Mouse (Mus musculus) cerebellum, adult 2 months (tissue): Measurements from ENCODE around the gene Afap1l2. TPM values are rescaled to one million over a fixed set of nuclear protein-coding genes. Genes with fewer than 3 reads are reported as not detected.
A peak's percentile ranks its signal among the peaks of the same experiment; 100 is the strongest.

Experiments
- DNase-seq, 2 experiments: peaks; one replicate each; pipeline ENCODE4 v3.0.0; 2021
- H3K27ac ChIP-seq: fragments of 200-500 bp; 2 replicates; pipeline ENCODE4 v1.5.1; 2012; ENCODE audit warnings: low read length, control low read depth, inconsistent platforms; ENCODE audit not compliant: insufficient read depth
- H3K27me3 ChIP-seq: fragments of 200-500 bp; 2 replicates; pipeline ENCODE4 v1.6.1; 2012; ENCODE audit warnings: inconsistent platforms, mild to moderate bottlenecking, low read length, moderate library complexity; ENCODE audit not compliant: control insufficient read depth, insufficient read depth
- H3K4me1 ChIP-seq: fragments of 200-500 bp; 2 replicates; pipeline ENCODE4 v1.6.1; 2011; ENCODE audit warnings: low read length; ENCODE audit not compliant: control insufficient read depth, insufficient read depth
- H3K4me3 ChIP-seq: fragments of 200-500 bp; replicated peaks from 2 replicates; pipeline ENCODE3; 2011; ENCODE audit warnings: mild to moderate bottlenecking, low read depth, low read length, control low read depth; ENCODE audit not compliant: insufficient read depth
- CTCF ChIP-seq: fragments of 200-500 bp; IDR thresholded peaks from 2 replicates; pipeline ENCODE4 v1.5.1; 2011; ENCODE audit warnings: low read depth, mild to moderate bottlenecking, control low read depth, low read length, moderate library complexity, borderline replicate concordance; ENCODE audit not compliant: insufficient read depth
- POLR2A ChIP-seq: fragments of 200-500 bp; IDR thresholded peaks from 2 replicates; pipeline ENCODE4 v1.6.1; 2011; ENCODE audit warnings: low read length, control low read depth, borderline replicate concordance; ENCODE audit not compliant: insufficient read depth
- WGBS: fragments of 180-500 bp; shearing (Covaris S2); methylation state at CpG from one replicate; pipeline ENCODE4 v1.1.7; 2018; 5-methylcytosine and 5-hydroxymethylcytosine counted together
- polyA plus RNA-seq: library from polyadenylated mRNA; depleted of rRNA; stranded (reverse); fragments of >200 nt; gene quantifications from 2 replicates; pipeline ENCODE4 v1.2.3, GENCODE M21; 2012

Gene Afap1l2
- polyA plus RNA-seq, 1 experiment: 43.3 TPM

DNA sequence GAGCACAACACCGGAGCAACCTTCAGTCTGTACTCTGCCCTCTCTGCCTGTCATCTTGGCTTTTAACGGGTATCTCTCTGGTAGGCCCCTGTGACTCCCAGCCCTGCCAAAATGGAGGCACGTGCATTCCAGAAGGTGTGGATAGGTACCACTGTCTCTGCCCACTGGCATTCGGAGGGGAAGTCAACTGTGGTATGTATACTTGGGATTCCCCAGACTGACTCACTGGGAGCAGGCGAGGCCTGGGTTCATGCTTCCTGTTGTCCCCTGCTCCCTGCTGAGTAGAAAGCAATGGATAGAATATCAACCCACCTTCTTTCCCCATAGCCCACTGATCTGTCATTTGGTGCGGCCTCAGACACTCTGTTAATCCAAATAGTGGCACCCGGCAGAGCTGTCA is 102.6 kb downstream of the Afap1l2 start:
- DNase-seq: no peak

DNA sequence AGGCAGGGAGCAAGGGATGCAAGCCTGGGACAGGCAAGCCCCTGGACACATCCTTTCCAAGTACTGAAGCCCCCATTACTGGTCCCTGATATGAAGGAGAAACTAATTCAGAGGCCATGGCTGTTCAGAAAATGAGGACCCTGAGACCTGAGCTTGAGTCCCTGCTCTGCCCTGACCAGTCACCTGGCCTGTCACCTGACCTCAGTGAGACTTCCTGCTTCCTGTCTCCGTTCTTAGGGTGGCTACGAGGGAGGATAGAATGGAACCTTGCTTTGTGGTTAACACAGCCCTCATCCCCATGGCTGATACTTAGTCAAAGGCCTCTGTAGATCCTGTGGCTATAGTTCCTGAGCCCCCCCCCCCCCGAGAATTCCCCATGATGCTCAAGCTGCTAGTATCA is 103.9 kb downstream of the Afap1l2 start:
- H3K4me3 ChIP-seq: no peak overlapping the region
- no peak overlapping the region for H3K27ac ChIP-seq
- 77% methylated on average over 3 of the region's 3 CpGs for WGBS
- no peaks in the 10 kb centered on the region for H3K27me3 ChIP-seq
- TF ChIP-seq CTCF (no peak), POLR2A (no peak)
- DNase-seq: no peak
- H3K4me1 ChIP-seq: peaks cover 10% of the 10 kb centered on the region

More for the DNA sequence above, 102.6 kb downstream of the Afap1l2 start:
- H3K27me3 ChIP-seq: no peaks in the 10 kb centered on the region
- H3K4me1 ChIP-seq: peaks cover 12% of the 10 kb centered on the region
- 66% methylated on average over 7 of the region's 7 CpGs for WGBS
- no peak overlapping the region for H3K27ac ChIP-seq
- no peak overlapping the region for H3K4me3 ChIP-seq
- no peak for TF ChIP-seq CTCF
- no peak for TF ChIP-seq POLR2A

DNA sequence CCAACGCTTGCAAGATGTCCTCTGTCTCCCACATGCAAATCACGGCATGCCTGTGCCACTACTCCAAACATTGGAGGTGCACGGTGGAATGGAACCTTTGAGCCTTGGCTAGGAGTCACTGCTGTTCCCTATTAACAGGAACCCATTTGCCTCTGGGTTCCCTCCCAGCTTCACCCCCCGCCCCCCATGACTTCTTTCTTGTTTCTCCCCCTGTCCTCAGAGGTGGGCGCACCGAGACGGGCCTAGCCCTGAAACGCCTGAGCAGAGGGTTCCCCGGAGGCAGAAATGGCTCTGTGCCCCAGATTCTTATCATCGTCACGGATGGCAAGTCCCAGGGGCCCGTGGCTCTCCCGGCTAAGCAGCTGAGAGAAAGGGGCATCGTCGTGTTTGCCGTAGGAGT is 110.4 kb downstream of the Afap1l2 start:
- Histone ChIP-seq H3K4me1 (peaks cover 1% of the 10 kb centered on the region; the same call in 1 of the 2 replicates), H3K4me3 (no peak overlapping the region), H3K27ac (no peak overlapping the region), H3K27me3 (no peaks in the 10 kb centered on the region)
- TF ChIP-seq CTCF (no peak), POLR2A (no peak)
- 65% methylated on average over 16 of the region's 16 CpGs for WGBS
- no peak for DNase-seq

DNA sequence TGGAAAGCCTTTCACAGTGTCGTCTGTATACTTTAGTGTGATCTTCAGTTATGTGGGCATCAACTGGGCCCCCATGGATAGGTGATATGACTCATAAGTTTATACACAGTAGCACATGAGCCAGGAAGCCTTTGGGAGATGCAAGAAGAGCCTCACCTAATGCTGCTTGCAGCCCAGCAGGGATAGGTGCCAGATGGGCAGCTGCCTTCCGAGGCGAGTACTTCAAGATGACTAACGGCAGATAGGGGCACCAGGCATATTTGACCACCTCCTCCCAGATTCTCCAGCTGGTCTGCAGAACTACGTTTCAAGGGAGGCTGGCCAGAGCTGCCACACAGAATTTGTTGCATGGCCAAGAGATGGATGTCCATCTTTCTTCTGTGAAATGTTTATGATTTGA is 114.7 kb downstream of the Afap1l2 start:
- no peak overlapping the region for H3K4me3 ChIP-seq
- 38% methylated on average over 5 of the region's 5 CpGs for WGBS
- H3K27ac ChIP-seq: no peak overlapping the region
- H3K4me1 ChIP-seq: peaks cover 3% of the 10 kb centered on the region; the same call in 1 of the 2 replicates
- DNase-seq: peak in 1 of 2 experiments; percentile 41
- H3K27me3 ChIP-seq: no peaks in the 10 kb centered on the region
- TF ChIP-seq CTCF (no peak), POLR2A (no peak)

DNA sequence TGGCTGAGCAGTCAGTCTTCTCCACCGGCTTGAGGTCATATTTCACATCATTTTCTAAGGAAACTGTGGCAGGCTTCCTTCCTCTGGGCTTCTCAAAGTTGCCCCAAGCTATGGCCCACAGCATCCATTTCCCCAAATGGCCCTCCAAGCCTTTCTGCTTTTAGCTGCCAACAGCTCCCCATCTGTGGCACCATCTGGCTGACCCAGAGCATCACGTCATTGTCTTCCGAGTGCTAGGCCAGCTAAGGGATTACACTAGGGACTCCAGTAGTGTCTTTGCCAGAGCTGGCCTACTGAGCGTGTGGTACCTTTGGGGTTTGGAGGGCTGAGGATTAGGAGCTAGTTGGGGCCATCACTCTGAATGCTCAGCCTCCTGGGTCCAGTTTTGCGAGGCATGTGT is 115.4 kb downstream of the Afap1l2 start:
- Histone ChIP-seq H3K4me3 (no peak overlapping the region), H3K4me1 (peaks cover 3% of the 10 kb centered on the region; the same call in 1 of the 2 replicates), H3K27me3 (no peaks in the 10 kb centered on the region), H3K27ac (no peak overlapping the region)
- no peak for TF ChIP-seq CTCF
- no peak for TF ChIP-seq POLR2A
- 35% methylated on average over 5 of the region's 5 CpGs for WGBS
- DNase-seq: peak; percentile 44 to 50

DNA sequence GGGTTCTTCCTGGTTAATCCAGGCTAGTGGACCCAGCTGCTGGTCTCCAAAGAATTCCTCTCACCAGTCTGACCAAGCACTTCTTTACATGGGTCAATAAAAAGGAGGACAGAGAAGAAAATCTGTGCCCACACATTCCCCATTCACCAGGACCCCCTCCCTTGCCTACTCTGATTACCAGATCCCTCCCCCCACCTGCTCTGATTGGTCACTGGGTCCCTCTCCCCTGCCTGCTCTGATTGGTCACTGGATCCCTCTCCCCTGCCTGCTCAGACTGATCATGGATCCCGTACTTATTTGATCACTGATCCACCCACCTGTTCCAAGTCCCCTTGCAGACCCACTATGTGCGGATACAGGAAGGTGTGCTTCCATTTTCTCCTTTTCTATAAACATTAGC is 116.6 kb downstream of the Afap1l2 start:
- peaks cover 3% of the 10 kb centered on the region; the same call in 1 of the 2 replicates for H3K4me1 ChIP-seq
- H3K27ac ChIP-seq: no peak overlapping the region
- TF ChIP-seq CTCF (no peak), POLR2A (no peak)
- DNase-seq: no peak
- no peaks in the 10 kb centered on the region for H3K27me3 ChIP-seq
- 79% methylated on average over 2 of the region's 2 CpGs for WGBS
- no peak overlapping the region for H3K4me3 ChIP-seq

DNA sequence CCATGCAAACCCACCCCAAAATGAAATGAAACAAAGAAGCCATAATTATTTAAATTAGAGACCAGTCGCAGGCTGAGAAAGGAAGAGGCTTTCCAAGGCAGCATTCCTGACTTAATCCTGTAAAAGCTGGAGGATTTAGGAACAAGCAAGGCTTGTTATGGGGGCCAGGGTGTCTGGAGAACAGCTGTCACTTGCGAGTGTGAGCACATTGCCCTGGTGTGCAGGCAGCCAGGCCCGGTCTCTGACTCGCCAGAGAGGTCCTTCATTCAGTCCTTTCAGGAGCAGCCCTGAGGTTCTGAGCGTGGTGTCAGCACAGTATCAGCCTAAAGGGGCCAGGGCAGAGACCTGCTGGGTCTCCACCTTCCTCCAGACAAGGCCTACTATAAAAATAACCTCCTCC is 119.4 kb downstream of the Afap1l2 start:
- WGBS: 55% methylated on average over 5 of the region's 5 CpGs
- no peak for TF ChIP-seq CTCF
- TF ChIP-seq POLR2A: no peak
- Histone ChIP-seq H3K4me1 (peaks cover 3% of the 10 kb centered on the region; the same call in 1 of the 2 replicates), H3K4me3 (no peak overlapping the region), H3K27ac (no peak overlapping the region), H3K27me3 (no peaks in the 10 kb centered on the region)
- no peak for DNase-seq

DNA sequence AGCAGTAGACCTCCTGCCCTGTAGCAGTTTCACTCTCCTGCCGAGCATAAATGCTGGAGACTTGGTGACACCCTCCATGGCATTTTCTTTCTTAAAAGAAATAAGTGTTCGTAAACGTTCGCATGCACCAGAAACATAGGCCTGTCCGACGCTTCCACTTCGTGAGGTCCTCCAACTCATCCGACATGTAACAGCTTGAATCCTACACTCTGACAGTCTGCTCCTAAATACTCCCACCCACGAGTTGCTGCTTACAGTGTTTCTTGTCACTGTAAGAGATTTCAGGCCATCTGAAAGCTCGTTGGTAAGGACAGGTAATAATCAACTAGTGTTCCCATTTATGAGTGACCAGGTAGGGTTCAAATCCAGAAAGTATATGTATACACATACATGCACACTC is 120.1 kb downstream of the Afap1l2 start:
- Histone ChIP-seq H3K4me1 (peaks cover 3% of the 10 kb centered on the region; the same call in 1 of the 2 replicates), H3K4me3 (no peak overlapping the region), H3K27ac (no peak overlapping the region), H3K27me3 (no peaks in the 10 kb centered on the region)
- 82% methylated on average over 10 of the region's 10 CpGs for WGBS
- no peak for TF ChIP-seq POLR2A
- no peak for DNase-seq

DNA sequence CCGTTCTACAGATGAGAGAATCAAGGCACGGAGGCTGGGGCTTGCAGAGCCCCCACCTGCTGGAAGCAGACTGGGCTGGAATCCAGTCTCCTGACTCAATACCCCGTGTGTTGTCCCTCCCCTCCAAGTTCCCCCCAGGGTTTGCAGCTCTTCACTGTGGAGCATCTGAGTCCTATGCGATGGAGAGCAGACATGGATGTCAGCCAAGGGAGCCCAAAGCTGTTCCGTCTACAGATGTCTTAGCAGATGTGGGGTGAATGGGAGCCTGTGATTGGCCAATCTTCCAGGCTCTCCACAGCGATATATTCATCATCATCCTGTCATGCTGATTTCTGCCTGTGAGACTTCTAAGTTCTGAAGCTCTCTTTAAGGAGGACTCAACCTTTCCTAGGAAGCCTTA is 130.7 kb downstream of the Afap1l2 start:
- H3K4me3 ChIP-seq: no peak overlapping the region
- no peak for TF ChIP-seq CTCF
- TF ChIP-seq POLR2A: no peak
- DNase-seq: no peak
- WGBS: 20% methylated on average over 6 of the region's 6 CpGs
- H3K4me1 ChIP-seq: no peaks in the 10 kb centered on the region
- no peak overlapping the region for H3K27ac ChIP-seq
- peaks cover 3% of the 10 kb centered on the region; the same call in 1 of the 2 replicates for H3K27me3 ChIP-seq
